In the genomic region with DNA sequence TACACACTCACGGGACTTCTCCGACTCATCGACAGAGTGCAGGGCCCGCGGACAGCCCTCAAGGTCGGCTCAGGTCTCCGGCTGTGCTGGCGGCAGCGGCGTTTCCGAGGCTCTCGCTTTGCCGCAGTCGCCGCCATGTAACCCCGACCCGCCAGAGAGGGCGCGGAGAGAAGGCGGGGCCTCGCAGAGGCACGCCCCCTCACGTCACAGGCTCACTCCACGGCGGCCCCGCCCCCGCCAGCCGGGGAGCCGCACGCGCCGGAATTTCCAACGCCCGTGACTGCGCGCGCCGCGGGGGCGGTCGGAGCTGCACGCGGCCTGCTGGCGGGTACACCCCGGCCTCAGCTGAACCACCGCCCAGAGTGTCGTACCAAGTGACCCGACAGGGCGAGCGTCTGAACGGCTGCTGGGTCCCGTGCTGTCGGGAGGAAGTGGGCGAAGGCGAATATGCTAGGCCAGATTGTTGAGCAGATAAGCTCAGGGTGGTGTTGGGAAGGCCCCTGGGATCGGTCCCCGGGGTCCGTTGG, we compare ENCODE assay signal across 8 mouse cellular contexts. TPM values are rescaled to one million over a fixed set of nuclear protein-coding genes. Genes with fewer than 3 reads are reported as not detected.
DNase-seq lines count a peak whose midpoint lies in the region; ATAC-seq and TF ChIP-seq lines count a peak whose summit lies in the region.

Gene Mapk6, minus strand, starts transcription at position 154 of the 527 bp plus-strand sequence.

- peak in 1 of 2 experiments; percentile 48; a peak in 2 of 4 replicates for TF ChIP-seq EP300 in MEL (IDR thresholded peaks at IDR 0.05; ENCODE audit: low read depth in 1 of 2, low read length in 2 of 2)

- H3K36me3 ChIP-seq in MEL (ENCODE audit: control insufficient read depth in 1 of 2, insufficient read depth in 2 of 2, low read length in 2 of 2): peaks cover 0 to 26% of the 10 kb centered on the region in 2 experiments; a peak in 2 of 4 replicates
- no peaks in the 10 kb centered on the region for H3K36me3 ChIP-seq in forebrain, postnatal 0 days (ENCODE audit: insufficient read depth)
- no peaks in the 10 kb centered on the region for H3K36me3 ChIP-seq in neural tube, embryonic 14.5 days (ENCODE audit: control insufficient read depth, insufficient read depth, low read length)

- H3K27me3 ChIP-seq in MEL (ENCODE audit: control insufficient read depth in 1 of 2, insufficient read depth in 2 of 2, low read length in 2 of 2): no peaks in the 10 kb centered on the region
- H3K27me3 ChIP-seq in cerebellum, adult 2 months (ENCODE audit: control insufficient read depth, insufficient read depth, low read length): no peaks in the 10 kb centered on the region
- no peaks in the 10 kb centered on the region for H3K27me3 ChIP-seq in forebrain, postnatal 0 days (ENCODE audit: insufficient read depth, low read length)
- no peaks in the 10 kb centered on the region for H3K27me3 ChIP-seq in neural tube, embryonic 14.5 days (ENCODE audit: control insufficient read depth, insufficient read depth, low read length)

- no peaks in the 10 kb centered on the region for H3K9me3 ChIP-seq in MEL (replicated peaks; ENCODE audit: insufficient read depth, low read length)
- no peaks in the 10 kb centered on the region for H3K9me3 ChIP-seq in forebrain, postnatal 0 days (ENCODE audit: low read length)
- H3K9me3 ChIP-seq in neural tube, embryonic 14.5 days (ENCODE audit: control insufficient read depth, low read length): no peaks in the 10 kb centered on the region

- intact Hi-C loops in heart, postnatal 36 days (cut with DNase I): loop anchor here (2.0 kb wide), 1 partner anchor 25 kb away; no protein-coding TSS in a partner anchor

- H3K79me2 ChIP-seq in MEL (ENCODE audit: control insufficient read depth, insufficient read depth, low read length, poor library complexity): peaks cover 34% of the 10 kb centered on the region

- peak within 1 kb of the TSS; percentile 99 for H3K9ac ChIP-seq in MEL (ENCODE audit: control insufficient read depth, low read depth, low read length, poor library complexity, severe bottlenecking)
- peak within 1 kb of the TSS; percentile 81 for H3K9ac ChIP-seq in forebrain, postnatal 0 days
- H3K9ac ChIP-seq in neural tube, embryonic 14.5 days (replicated peaks; ENCODE audit: low read depth, low read length): peak within 1 kb of the TSS; percentile 92

- no peak for TF ChIP-seq RAD21 in MEL (IDR thresholded peaks at IDR 0.05; ENCODE audit: low read depth, low read length)

- H3K4me2 ChIP-seq in forebrain, postnatal 0 days (ENCODE audit: low read depth): peak within 1 kb of the TSS; percentile 74
- H3K4me2 ChIP-seq in neural tube, embryonic 14.5 days (ENCODE audit: low read depth, low read length): peak within 1 kb of the TSS; percentile 70

- peak; percentile 96 for ATAC-seq in forebrain, postnatal 0 days
- ATAC-seq in neural tube, embryonic 14.5 days (ENCODE audit: low read depth): peak; percentile 94

- peak; percentile 94 for DNase-seq in MEL (ENCODE audit: low read depth, low spot score)
- DNase-seq in cerebellum, adult 2 months: peak; percentile 97 to 99
- peak; percentile 97 for DNase-seq in forebrain, postnatal 0 days
- peak; percentile 99 to 100 for DNase-seq in heart, postnatal 36 days
- DNase-seq in layer of hippocampus, adult 18-20 months (ENCODE audit: low spot score in 2 of 2): peak; percentile 93 to 97
- DNase-seq in lung, adult 18-20 months: peak; percentile 95 to 97
- peak; percentile 99 for DNase-seq in testis, postnatal 10 days (ENCODE audit: low spot score)

- under 1% methylated on average over 58 of the region's 58 CpGs for WGBS in cerebellum, adult 2 months
- under 1% methylated on average over 58 of the region's 58 CpGs for WGBS in forebrain, postnatal 0 days
- under 1% methylated on average over 56 of the region's 58 CpGs for WGBS in neural tube, embryonic 14.5 days

- peak within 1 kb of the TSS; percentile 66 to 80 for H3K4me3 ChIP-seq in MEL (ENCODE audit: control insufficient read depth in 1 of 2, insufficient read depth in 1 of 2, low read depth in 2 of 2, low read length in 2 of 2)
- H3K4me3 ChIP-seq in cerebellum, adult 2 months (replicated peaks; ENCODE audit: insufficient read depth, low read depth, low read length): peak within 1 kb of the TSS; percentile 83
- H3K4me3 ChIP-seq in forebrain, postnatal 0 days (ENCODE audit: low read depth, low read length): peak within 1 kb of the TSS; percentile 88
- peak within 1 kb of the TSS; percentile 83 for H3K4me3 ChIP-seq in neural tube, embryonic 14.5 days (ENCODE audit: low read depth, low read length)

- H3K27ac ChIP-seq in MEL (ENCODE audit: control insufficient read depth, low read depth, low read length): peak within 1 kb of the TSS; percentile 91
- peak within 1 kb of the TSS; percentile 66 for H3K27ac ChIP-seq in cerebellum, adult 2 months (ENCODE audit: insufficient read depth, low read length)
- peak within 1 kb of the TSS; percentile 94 for H3K27ac ChIP-seq in forebrain, postnatal 0 days (ENCODE audit: low read depth, low read length)
- H3K27ac ChIP-seq in neural tube, embryonic 14.5 days (ENCODE audit: low read depth, low read length): peak within 1 kb of the TSS; percentile 99

- TF ChIP-seq POLR2A in MEL (IDR thresholded peaks at IDR 0.05; ENCODE audit: control insufficient read depth in 1 of 2, insufficient read depth in 1 of 2, low read depth in 1 of 2, low read length in 2 of 2, poor library complexity in 1 of 2): peak; percentile 55 to 83; a peak in 3 of 4 replicates
- peak; percentile 75 for TF ChIP-seq POLR2A in cerebellum, adult 2 months (IDR thresholded peaks at IDR 0.05; ENCODE audit: borderline replicate concordance, insufficient read depth, low read length)

- TF ChIP-seq CTCF in MEL (IDR thresholded peaks at IDR 0.05 in 2 of 3, conservative IDR thresholded peaks at IDR 0.05 in 1 of 3; ENCODE audit: control insufficient read depth in 1 of 3, insufficient read depth in 1 of 3, low read depth in 2 of 3, low read length in 3 of 3, poor library complexity in 1 of 3, severe bottlenecking in 1 of 3): 0 out of 6 replicates have a peak, but pooled peaks of 1 of the 3 experiments have one; percentile 0
- TF ChIP-seq CTCF in cerebellum, adult 2 months (IDR thresholded peaks at IDR 0.05; ENCODE audit: borderline replicate concordance, insufficient read depth, low read depth, low read length): no peak
- TF ChIP-seq CTCF in forebrain, postnatal 0 days (IDR thresholded peaks at IDR 0.05; ENCODE audit: low read depth): peak; percentile 47

- peaks cover 9 to 22% of the 10 kb centered on the region in 2 experiments for H3K4me1 ChIP-seq in MEL (ENCODE audit: control insufficient read depth in 1 of 2, insufficient read depth in 2 of 2, low read length in 2 of 2)
- H3K4me1 ChIP-seq in cerebellum, adult 2 months (ENCODE audit: control insufficient read depth, insufficient read depth, low read length): peaks cover 11% of the 10 kb centered on the region
- peaks cover 2% of the 10 kb centered on the region; the same call in 1 of the 2 replicates for H3K4me1 ChIP-seq in forebrain, postnatal 0 days (ENCODE audit: insufficient read depth)
- H3K4me1 ChIP-seq in neural tube, embryonic 14.5 days (ENCODE audit: control insufficient read depth, insufficient read depth, low read length): peaks cover 17% of the 10 kb centered on the region; the same call in 1 of the 2 replicates

TF ChIP-seq in MEL, 35 proteins besides CTCF, POLR2A, EP300 and RAD21 (continues in another document):
- peak; percentile 36 for TF ChIP-seq TCF12 (IDR thresholded peaks at IDR 0.05; ENCODE audit: low read depth, low read length)
- no peak for TF ChIP-seq ELF1 (IDR thresholded peaks at IDR 0.05; ENCODE audit: low read depth, low read length)
- TF ChIP-seq TBP (IDR thresholded peaks at IDR 0.05; ENCODE audit: low read depth, low read length): peak; percentile 25; the same call in 1 of the 2 replicates
- TF ChIP-seq MAZ (IDR thresholded peaks at IDR 0.05; ENCODE audit: low read depth, low read length): 0 out of 2 replicates have a peak, but pooled peaks have one; percentile 46
- TF ChIP-seq POLR2AphosphoS2 (IDR thresholded peaks at IDR 0.05; ENCODE audit: low read length): peak; percentile 82
- TF ChIP-seq MXI1 (IDR thresholded peaks at IDR 0.05; ENCODE audit: low read depth, low read length): peak; percentile 94
- TF ChIP-seq ZNF384 (IDR thresholded peaks at IDR 0.05; ENCODE audit: low read depth, low read length): 0 out of 2 replicates have a peak, but pooled peaks have one; percentile 2
- no peak for TF ChIP-seq MEF2A (IDR thresholded peaks at IDR 0.05; ENCODE audit: extremely low read depth, insufficient replicate concordance, low read depth, low read length, poor library complexity, severe bottlenecking)
- peak; percentile 72 for TF ChIP-seq ETS1 (IDR thresholded peaks at IDR 0.05; ENCODE audit: low read depth, low read length)
- TF ChIP-seq BHLHE40 (IDR thresholded peaks at IDR 0.05; ENCODE audit: borderline replicate concordance, low read depth, low read length): peak; percentile 96
- peak; percentile 48; the same call in 1 of the 2 replicates for TF ChIP-seq HCFC1 (IDR thresholded peaks at IDR 0.05; ENCODE audit: low read depth, low read length)
- peak; percentile 84 for TF ChIP-seq SIN3A (IDR thresholded peaks at IDR 0.05; ENCODE audit: low read length)
- TF ChIP-seq GATA1 (IDR thresholded peaks at IDR 0.05; ENCODE audit: low read depth, low read length): peak; percentile 61
- no peak for TF ChIP-seq E2F4 (IDR thresholded peaks at IDR 0.05; ENCODE audit: borderline replicate concordance, low read depth, low read length)
- no peak for TF ChIP-seq TAL1 (IDR thresholded peaks at IDR 0.05; ENCODE audit: low read length)
- TF ChIP-seq MYB (IDR thresholded peaks at IDR 0.05; ENCODE audit: low read depth, low read length): 0 out of 2 replicates have a peak, but pooled peaks have one; percentile 12
- 0 out of 2 replicates have a peak, but pooled peaks have one; percentile 30 for TF ChIP-seq RCOR1 (IDR thresholded peaks at IDR 0.05; ENCODE audit: low read depth, low read length)
- peak; percentile 89; the same call in 1 of the 2 replicates for TF ChIP-seq UBTF (IDR thresholded peaks at IDR 0.05; ENCODE audit: borderline replicate concordance, insufficient read depth, low read depth, low read length)
- peak; percentile 68 for TF ChIP-seq NRF1 (IDR thresholded peaks at IDR 0.05; ENCODE audit: insufficient read depth, low read depth, low read length, poor library complexity, severe bottlenecking)

RNA-seq across cellular contexts. Expression of gene Mapk6, which starts in this region (rescaled TPM):
- 19.6 and 26.6 TPM in 2 replicates for total RNA-seq in MEL (2012; rRNA removed)
- polyA plus RNA-seq in MEL (2012; ENCODE audit: insufficient read depth in 1 of 2, insufficient read length in 2 of 2, low read depth in 1 of 2, low replicate concordance in 2 of 2, missing spikeins in 1 of 2): 10 to 100 TPM; 44.1 to 91.0 TPM
- 71.3 and 76.0 TPM in 2 replicates for polyA plus RNA-seq in cerebellum, adult 2 months (2012; rRNA removed)
- total RNA-seq in forebrain, postnatal 0 days (2014; rRNA removed): 121 and 157 TPM in 2 replicates
- 69.5 and 94.2 TPM in 2 replicates for polyA plus RNA-seq in forebrain, postnatal 0 days (2015; fragmentation: Nextera tagmentation; extraction: Ambion mirVana)
- total RNA-seq in heart, postnatal 36 days (2021): 10 to 100 TPM; 24.8 to 29.1 TPM
- 10 to 100 TPM; 25.4 to 27.0 TPM for total RNA-seq in layer of hippocampus, adult 18-20 months (2021)
- 186 and 191 TPM in 2 replicates for polyA plus RNA-seq in neural tube, embryonic 14.5 days (2014; fragmentation: Nextera tagmentation; extraction: Ambion mirVana)

Comparison
In these comparisons a context has a peak if more than half of its experiments do, and no peak if none do; other contexts are left out.
1. Peak in every context shown above with its lines: DNase-seq, ATAC-seq, H3K4me3 ChIP-seq and H3K27ac ChIP-seq.